ENCODE assay signal across 14 mouse cellular contexts in the genomic region with DNA sequence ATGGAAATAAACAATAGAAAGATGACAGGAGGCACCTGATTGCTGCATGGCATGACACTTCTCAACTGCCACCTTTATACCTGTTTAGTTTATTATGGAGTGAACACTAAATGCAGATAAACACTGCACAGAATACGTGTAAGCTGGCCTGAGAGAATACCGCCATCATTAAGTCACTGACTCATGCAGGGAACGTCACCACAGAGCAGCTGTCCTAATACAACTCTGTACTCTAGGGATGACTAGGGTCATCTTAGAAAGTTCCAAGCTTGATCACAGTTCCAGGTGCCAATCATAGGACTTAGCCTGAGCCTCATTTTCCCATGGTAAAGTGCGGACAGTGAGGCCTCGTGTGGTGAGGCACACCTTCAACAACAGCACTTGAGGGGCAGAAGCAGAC.
"Had no signal": no experiment of that assay in that cellular context is flagged by ENCODE, and none has a peak within 500 bp of the region (broad histone marks: within the 10 kb centered on the region; RNA-seq: fewer than 3 reads in every experiment).

No protein-coding gene starts in this region.

- H3K9me3 ChIP-seq: neural tube, embryonic 15.5 days; stomach, embryonic 15.5 days had no signal

- H3K27me3 ChIP-seq: neural tube, embryonic 15.5 days; stomach, embryonic 15.5 days had no signal

- H3K4me3 ChIP-seq: neural tube, embryonic 15.5 days; stomach, embryonic 15.5 days had no signal

- H3K9ac ChIP-seq: neural tube, embryonic 15.5 days; stomach, embryonic 15.5 days had no signal

- H3K4me1 ChIP-seq: neural tube, embryonic 15.5 days had no signal

- H3K4me2 ChIP-seq: neural tube, embryonic 15.5 days; stomach, embryonic 15.5 days had no signal

- H3K27ac ChIP-seq: neural tube, embryonic 15.5 days; stomach, embryonic 15.5 days had no signal

- H3K36me3 ChIP-seq: neural tube, embryonic 15.5 days; stomach, embryonic 15.5 days had no signal

- DNase-seq: retina, postnatal 1 day; right cerebral cortex, adult 18-20 months; right cerebral cortex, postnatal 14 days; right cerebral cortex, postnatal 25 days; right cerebral cortex, postnatal 4 days; spleen, adult 18-20 months; thymus, adult 18-20 months; thymus, adult 2 months; thymus, postnatal 14 days; thymus, postnatal 25 days; thymus, postnatal 36 days; thymus, postnatal 4 days had no signal
